Mouse (Mus musculus) duodenum, adult 2 months (tissue): Measurements from ENCODE around the gene Jun. TPM values are rescaled to one million over a fixed set of nuclear protein-coding genes. Genes with fewer than 3 reads are reported as not detected.

Source experiments
- polyA plus RNA-seq: library from polyadenylated mRNA; depleted of rRNA; stranded (reverse); fragments of >200 nt; gene quantifications from 2 replicates; pipeline ENCODE4 v1.2.3, GENCODE M21; 2012; ENCODE audit warnings: low replicate concordance; rRNA removed

Jun gene
- 36.6 and 94.4 TPM in 2 replicates for polyA plus RNA-seq

GRCm38 (mm10) chr4:95052025-95052899 lies at the start of gene Jun:
Gene Jun (minus strand): TSS chr4:95052222.

Other genes with a start within 250 kb of the Jun start
- not detected in 2 replicates for gene Eqtn, start 123.4 kb downstream of the Jun start, polyA plus RNA-seq
- 0.38 and 0.85 TPM in 2 replicates for gene Mysm1, start 73.1 kb downstream of the Jun start, polyA plus RNA-seq